Mouse (Mus musculus) CD4-positive, CD25-positive, alpha-beta regulatory T cell (primary cell): ENCODE results near the gene Vmn1r9. TPM values are rescaled to one million over a fixed set of nuclear protein-coding genes. Genes with fewer than 3 reads are reported as not detected.

ENCODE experiments used
- polyA plus RNA-seq: library from polyadenylated mRNA; unstranded; fragments of 100-300 nt; shearing (Covaris generic); gene quantifications from one replicate; pipeline ENCODE4 v1.2.1, GENCODE M21; 2017

Gene Vmn1r9
- not detected for polyA plus RNA-seq

GRCm38 (mm10) chr6:57066487-57066886, at the start of gene Vmn1r9:
Gene Vmn1r9 (plus strand): TSS chr6:57066787.

DNA sequence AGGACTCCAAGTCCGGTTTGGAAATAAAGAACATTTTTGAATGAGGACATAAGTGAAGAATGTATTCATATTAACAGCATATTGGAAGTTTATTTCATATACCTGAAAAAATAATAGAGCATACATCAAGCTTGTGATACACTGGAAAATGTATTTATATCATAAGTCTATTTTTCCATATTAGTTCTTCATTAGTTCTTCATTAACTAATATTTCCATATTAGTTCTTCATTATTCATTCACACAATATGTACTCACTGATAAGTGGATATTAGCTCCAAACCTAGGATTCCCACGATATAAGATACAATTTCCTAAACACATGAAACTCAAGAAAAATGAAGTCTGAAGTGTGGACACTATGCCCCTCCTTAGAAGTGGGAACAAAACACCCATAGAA, 41.4 kb upstream of the Vmn1r9 start, which contains the start of gene Vmn1r7:
TSS of gene Vmn1r7 (minus strand) at position 101 of the 400 bp plus-strand sequence.

DNA sequence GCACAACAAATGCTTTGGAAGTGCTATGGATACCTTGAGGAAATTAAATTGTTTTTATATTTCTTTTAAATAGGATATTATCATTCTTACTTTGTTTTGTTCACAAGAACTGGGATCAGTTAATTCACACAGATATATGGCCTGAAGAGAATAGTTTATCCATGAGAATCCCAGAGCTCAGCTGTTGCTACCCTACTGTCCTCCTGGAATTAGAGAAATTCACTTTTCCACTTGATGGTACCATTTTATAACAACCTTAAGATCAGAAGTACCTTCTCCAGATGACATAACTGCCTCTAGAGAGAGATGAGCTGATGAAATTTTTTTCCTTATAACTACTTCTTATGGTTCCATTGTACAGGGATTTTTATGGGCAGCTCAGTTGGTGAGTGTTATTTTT, 34.6 kb upstream of the Vmn1r9 start, which contains the start of gene Vmn1r8:
TSS of gene Vmn1r8 (plus strand) at position 301 of the 400 bp plus-strand sequence.

GRCm38 (mm10) chr6:57109154-57109553, 42.6 kb downstream of the Vmn1r9 start, which contains the start of gene Vmn1r10:
Gene Vmn1r10 (plus strand): TSS chr6:57109454.

Other genes with a start within 250 kb of the Vmn1r9 start
- 0.07 TPM for gene Fkbp9, start 234.7 kb upstream of the Vmn1r9 start, polyA plus RNA-seq
- gene Nt5c3, start 142.9 kb upstream of the Vmn1r9 start, polyA plus RNA-seq = 87.8 TPM
- 0.08 TPM for gene Vmn1r4, start 142.8 kb upstream of the Vmn1r9 start, polyA plus RNA-seq
- gene Vmn1r5, start 96.5 kb upstream of the Vmn1r9 start, polyA plus RNA-seq = not detected
- gene Vmn1r6, start 69.5 kb upstream of the Vmn1r9 start, polyA plus RNA-seq = 0.02 TPM
- gene Vmn1r7, start 41.5 kb upstream of the Vmn1r9 start, polyA plus RNA-seq = not detected
- gene Vmn1r8, start 34.5 kb upstream of the Vmn1r9 start, polyA plus RNA-seq = not detected
- gene Vmn1r10, start 42.7 kb downstream of the Vmn1r9 start, polyA plus RNA-seq = not detected
- not detected for gene Vmn1r11, start 66.7 kb downstream of the Vmn1r9 start, polyA plus RNA-seq
- gene Vmn1r12, start 90.1 kb downstream of the Vmn1r9 start, polyA plus RNA-seq = 0.04 TPM
- 0.38 TPM for gene Vmn1r13, start 136.5 kb downstream of the Vmn1r9 start, polyA plus RNA-seq
- 0.06 TPM for gene Vmn1r14, start 164.9 kb downstream of the Vmn1r9 start, polyA plus RNA-seq
- not detected for gene Vmn1r15, start 191.2 kb downstream of the Vmn1r9 start, polyA plus RNA-seq